Mouse (Mus musculus) adrenal gland, adult 2 months (tissue): ENCODE data around the gene Zar1l. TPM values are rescaled to one million over a fixed set of nuclear protein-coding genes. Genes with fewer than 3 reads are reported as not detected.
"Not testable (repeated sequence)": the region's sequence is repeated elsewhere in the genome, so short reads cannot be mapped to it uniquely, and the experiment has no call there.

Source experiments
- DNase-seq: peaks from one replicate; pipeline ENCODE4 v3.0.0; 2021
- long read RNA-seq: library from polyadenylated mRNA; stranded (forward); transcript quantifications from one replicate; pipeline ENCODE4 v2.0.0, GENCODE M21; 2021
- polyA plus RNA-seq: library from polyadenylated mRNA; depleted of rRNA; stranded (reverse); fragments of >200 nt; gene quantifications from 2 replicates; pipeline ENCODE4 v1.2.3, GENCODE M21; 2012; rRNA removed
- total RNA-seq, 2 experiments: library from RNA; stranded (reverse); gene quantifications; 2 replicates each; pipeline ENCODE4 v1.2.3; 2021

Gene Zar1l
- total RNA-seq, result not detected
- polyA plus RNA-seq, result not detected in 2 replicates
- long read RNA-seq, result 0 reads

GRCm38 (mm10) chr5:150518064-150518463 is at the start of gene Zar1l:
Zar1l (minus strand) TSS chr5:150518164.
- no peak for DNase-seq

DNA sequence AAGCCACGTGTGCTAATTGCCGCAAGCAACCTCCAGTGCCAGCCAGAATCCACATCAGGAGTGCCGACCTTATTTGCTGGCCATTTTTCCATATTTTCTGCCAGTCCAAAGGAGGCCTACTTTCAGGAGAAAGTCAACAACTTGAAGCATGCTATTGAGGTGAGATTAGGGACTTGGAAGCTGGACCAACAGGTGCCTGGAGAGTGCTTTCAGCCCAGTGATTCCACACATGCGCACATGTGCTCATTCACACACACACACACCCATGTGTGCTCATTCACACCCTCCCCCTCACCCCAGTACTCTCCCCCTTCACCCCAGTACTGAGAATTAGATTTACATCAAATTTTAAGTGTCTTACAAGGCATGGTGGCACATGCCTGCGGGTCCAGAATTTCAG is 49.0 kb upstream of the Zar1l start:
- no peak for DNase-seq

DNA sequence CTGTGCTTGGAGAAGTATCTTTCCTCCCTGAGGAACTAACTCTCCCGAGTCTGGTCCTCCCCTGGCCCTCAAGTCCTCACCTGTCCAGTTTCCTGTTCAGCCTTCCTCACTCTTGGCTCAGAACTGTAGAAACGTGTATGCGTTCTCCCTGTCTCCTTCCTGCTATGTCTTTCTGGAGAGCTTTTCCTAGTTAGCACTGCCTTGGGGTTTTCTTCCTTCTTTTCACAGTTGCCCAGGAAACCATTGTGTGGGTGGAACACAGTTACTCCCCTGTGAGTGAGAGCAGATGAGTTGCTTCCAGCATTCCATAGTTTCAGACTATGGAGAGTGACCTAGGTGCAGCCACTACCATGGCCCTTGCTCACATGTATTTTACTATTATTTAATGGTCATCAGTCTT is 48.3 kb upstream of the Zar1l start:
- no peak for DNase-seq

DNA sequence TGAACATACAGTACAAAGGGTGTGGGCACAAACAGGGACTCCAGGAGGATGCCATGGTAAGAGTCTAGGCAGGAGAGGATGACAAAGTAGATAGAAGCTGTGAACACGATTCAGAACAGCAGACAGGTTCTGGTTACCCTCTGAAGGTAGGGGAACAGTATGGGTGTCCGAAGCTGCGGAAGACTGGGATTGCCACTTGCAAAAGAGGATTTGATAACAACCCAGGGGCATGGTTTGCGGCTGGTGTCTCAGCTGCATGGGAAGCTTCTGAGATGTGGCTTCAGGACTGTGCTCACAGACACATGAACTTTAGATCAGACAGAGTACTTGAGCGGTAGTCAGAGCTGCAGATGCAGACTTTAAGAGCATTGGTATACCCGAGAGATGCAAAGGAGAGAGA is 46.5 kb upstream of the Zar1l start:
- DNase-seq, result no peak

GRCm38 (mm10) chr5:150561783-150562182 is 43.8 kb upstream of the Zar1l start:
- DNase-seq, result no peak

- DNase-seq, result no peak
Observed at GRCm38 (mm10) chr5:150561376-150561775, 43.4 kb upstream of the Zar1l start.

DNA sequence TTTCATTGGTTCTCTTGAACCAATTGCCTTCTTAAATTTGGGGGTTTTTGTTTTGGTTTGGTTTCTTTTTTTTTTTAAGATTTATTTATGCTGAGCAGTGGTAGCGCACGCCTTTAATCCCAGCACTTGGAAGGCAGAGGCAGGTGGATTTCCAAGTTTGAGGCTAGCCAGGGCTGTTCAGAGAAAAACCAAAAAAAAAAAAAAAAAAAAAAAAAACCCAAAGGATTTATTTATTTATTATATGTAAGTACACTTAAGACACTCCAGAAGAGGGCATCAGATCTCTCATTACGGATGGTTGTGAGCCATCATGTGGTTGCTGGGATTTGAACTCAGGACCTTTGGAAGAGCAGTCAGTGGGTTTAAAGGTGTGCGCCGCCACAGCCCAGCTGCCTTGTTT is 42.9 kb upstream of the Zar1l start:
- no peak for DNase-seq

GRCm38 (mm10) chr5:150559519-150560103 is 41.6 kb upstream of the Zar1l start:
- DNase-seq, result no peak

- no peak for DNase-seq
Observed at GRCm38 (mm10) chr5:150551637-150552036, 33.7 kb upstream of the Zar1l start.

- no peak for DNase-seq
Observed at GRCm38 (mm10) chr5:150543184-150543583, 25.2 kb upstream of the Zar1l start.

DNA sequence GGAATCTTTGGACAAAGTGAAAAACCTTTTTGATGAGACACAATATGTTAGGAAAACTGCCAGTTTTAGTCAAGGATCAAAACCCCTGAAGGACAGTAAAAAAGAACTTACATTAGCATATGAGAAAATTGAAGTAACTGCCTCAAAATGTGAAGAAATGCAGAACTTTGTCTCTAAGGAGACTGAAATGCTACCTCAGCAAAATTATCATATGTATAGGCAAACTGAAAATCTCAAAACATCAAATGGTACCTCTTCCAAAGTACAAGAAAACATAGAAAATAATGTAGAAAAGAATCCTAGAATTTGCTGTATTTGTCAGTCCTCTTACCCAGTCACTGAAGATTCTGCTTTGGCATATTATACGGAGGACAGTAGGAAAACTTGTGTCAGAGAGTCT is 23.3 kb upstream of the Zar1l start:
- DNase-seq, result no peak

GRCm38 (mm10) chr5:150525239-150525638 is 7.3 kb upstream of the Zar1l start:
- no peak for DNase-seq

DNA sequence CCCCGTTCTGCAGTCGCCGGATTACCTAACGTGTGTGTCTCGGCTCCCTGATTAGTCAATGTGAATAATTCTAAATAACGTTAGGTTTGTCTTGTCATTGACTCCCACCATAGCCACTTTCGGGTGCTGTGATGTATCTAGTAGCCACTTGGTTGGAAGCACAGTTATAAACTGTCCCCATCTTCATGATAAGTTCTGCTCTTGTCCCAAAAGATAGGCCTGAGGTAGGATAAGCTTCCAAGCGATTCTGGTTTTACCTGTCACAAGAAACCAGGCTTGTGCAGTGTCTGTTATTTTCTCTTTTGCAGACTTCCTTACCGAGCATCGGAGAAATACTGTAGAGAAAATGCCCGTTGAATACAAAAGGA is 4.9 kb upstream of the Zar1l start:
- no peak for DNase-seq

DNA sequence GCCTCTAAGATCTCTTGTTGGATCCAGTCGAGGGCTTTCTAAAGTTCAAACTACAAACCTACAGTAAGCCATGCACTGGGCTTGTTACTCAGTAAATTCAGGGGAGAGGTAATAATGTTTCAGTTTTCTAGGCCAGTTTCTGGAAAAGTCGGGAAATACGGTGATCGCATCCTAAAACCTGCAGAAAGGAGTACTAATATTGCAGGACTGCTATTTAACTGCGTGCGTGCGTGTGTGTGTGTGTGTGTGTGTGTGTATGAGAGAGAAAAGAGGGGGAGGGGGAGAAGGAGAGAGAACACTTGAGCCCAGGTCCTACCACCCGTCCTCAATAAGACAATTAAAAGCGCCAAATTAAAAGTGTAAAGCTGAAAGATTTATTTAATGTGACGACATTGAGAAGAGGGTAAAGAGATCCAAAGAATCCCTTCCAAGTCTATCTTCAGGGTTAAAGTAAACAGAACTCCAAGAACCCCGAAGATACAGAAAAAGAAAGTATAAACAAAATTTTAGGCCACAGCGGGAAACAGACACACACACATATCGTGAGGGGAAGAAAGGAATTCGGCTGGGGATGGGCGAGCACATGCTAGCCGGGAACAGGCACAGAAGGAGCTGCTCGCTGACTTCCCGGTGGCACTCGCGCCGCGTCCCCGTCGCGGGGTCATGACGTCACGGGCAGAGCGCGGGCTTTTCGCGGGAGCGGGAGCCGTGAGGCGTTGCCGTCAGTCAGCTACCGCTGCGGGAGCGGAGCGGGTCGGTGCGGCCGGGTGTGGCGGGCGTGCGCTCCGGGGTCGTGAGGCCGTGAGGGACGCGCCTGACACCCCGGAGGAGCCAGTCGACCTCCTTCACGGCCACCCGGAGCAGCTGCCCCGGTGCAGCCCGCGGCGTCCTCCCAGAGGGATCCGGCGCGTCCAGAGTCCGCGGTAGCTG is 4.2 kb upstream of the Zar1l start, which contains the start of gene Brca2:
Brca2 (plus strand) TSS at position 694 of the 930 bp plus-strand sequence.
- DNase-seq, result peak; percentile 94

DNA sequence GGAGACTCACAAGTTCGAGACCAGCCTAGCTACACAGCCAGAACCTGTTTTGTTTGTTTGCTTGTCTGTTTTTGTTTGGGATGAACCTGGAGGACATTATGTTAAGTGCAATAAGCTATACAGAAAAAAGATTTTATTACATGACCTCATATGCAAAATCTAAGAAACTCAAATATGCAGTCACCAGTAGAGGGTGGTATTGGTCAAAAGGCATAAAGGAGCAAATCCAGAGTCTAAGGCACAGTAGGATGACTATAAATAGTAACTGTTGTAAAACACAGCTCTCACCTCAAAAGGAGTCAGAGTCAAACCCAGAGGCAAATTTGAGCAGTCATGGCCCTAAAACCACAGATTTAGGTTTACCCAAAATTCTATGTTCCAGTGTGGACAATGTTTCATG is 1.6 kb upstream of the Zar1l start:
- peak; percentile 3 for DNase-seq

- no peak for DNase-seq
Observed at GRCm38 (mm10) chr5:150514027-150514426, 3.9 kb downstream of the Zar1l start.

DNA sequence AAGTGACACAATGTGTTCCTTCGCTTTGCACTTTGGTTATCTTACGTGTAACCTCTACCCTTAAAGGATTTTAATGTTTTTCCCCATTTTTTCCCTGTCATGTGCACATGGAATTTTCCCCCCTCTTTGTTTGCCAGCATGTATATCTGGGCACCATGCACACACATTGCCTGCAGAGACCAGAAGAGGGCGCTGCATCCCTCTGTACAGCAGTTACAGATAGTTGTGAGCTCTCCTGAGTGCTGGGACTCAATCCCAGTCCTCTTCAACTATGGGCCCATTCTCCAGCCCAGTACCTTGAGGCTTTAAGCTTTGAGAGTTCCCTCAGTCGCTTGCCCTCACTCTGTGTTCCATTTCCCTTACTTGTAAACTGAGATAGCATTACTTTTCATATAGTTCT is 4.7 kb downstream of the Zar1l start:
- no peak for DNase-seq

GRCm38 (mm10) chr5:150510451-150511225 is 7.3 kb downstream of the Zar1l start:
- no peak for DNase-seq

DNA sequence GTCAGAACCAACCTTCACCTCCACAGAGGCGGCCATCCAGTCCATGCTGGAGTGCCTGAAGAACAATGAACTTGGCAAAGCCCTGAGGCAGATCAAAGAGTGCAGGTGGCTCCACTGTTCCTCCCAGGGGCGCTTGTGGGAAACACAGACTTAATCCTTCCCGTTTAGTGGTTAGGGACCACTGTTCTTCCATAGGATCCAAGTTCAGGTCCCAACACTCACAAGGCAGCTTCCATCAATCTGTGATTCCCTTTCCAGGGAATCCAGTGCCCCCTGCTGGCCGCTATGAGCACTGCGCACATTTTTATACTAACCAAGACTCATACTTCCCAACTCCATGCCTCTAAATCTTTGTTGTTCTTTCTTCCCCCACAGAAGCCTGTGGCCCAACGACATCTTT is 22.2 kb downstream of the Zar1l start:
- peak; percentile 9 for DNase-seq

GRCm38 (mm10) chr5:150491573-150492173 is 26.3 kb downstream of the Zar1l start:
- DNase-seq, result not testable (repeated sequence)

DNA sequence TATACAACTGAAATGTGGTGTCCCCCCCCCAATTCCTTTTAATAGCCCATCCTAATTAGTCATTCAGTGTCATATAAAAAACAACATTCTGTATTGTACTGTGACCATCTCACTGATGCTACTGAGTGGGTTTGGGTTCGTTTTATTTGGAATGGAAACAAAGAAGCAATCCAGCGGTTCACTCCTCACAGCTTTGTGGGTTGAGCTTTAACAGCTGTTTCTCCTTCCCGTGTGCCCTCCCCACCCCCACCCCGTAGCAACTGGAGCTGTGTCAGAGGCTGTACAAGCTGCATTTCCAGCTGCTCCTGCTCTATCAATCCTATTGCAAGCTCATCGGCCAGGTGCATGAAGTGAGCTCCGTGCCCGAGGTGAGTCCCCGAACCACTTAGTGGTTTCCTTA is 27.1 kb downstream of the Zar1l start:
- no peak for DNase-seq

DNA sequence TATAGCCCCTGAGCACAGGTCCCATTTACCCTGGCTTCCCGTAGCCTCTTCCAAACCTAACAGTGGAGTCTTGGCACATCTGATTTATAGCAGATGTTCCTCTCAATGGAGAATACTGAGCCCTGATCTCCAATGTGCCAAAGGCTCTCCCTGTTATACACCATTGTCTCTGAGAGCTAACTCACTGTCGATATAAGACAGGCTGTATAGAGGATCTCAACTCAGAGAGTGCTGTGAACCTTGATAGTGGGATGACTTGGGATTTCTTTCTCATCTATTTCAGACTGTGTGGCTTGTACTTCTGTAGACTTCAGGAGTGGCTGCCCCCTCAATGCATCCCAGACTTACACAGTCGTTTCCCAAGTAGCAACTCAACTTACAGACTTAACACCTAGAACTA is 27.7 kb downstream of the Zar1l start:
- no peak for DNase-seq
